Mouse (Mus musculus): ENCODE data around the gene Rnf121.

Rnf121 gene

DNA sequence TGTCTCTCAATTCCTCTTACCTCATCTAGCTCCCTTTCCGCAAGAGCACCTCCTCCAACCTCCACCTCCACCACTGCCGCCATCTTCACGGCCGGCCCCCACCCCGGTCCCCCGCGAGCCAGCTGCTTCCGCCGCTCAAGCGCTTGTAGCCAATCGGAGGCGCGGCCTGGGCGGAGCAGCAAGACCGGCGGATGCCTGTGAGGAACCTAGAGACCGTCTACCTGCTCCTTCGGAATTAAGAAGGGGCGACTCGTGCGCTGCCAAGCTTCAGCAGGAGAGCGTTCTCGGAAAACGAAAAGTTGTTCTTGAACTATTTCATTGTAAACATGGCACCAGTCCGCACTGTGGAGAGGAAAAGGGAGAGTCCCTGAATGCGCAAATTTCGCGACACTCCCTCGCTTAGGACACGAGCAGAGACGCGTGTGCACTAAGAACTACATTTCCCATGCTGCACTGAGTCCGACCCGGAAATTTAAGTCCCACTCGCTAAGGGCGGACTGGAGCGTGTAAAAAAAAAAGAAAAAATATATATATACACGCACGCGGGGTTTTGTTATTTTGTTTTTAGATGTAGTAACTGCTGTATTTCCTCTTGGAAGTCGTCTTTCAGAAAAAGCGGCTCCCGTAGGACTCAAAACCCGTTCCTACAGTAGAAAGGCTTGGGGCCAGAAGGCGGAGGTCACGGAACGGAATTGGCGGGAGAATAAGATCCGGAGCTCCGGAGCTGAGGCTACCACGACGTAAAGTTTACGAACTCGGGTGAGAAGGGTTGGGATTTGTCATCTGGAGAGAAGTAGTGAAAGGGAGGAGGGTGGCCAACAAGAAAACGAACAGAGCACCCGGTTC is at the start of gene Rnf121, which contains the start of the genes Xndc1 and Xntrpc:
Gene Rnf121 (minus strand): TSS at position 424 of the 846 bp plus-strand sequence.
Gene Xndc1 (plus strand): TSS at position 466 of the 846 bp plus-strand sequence.
Gene Xntrpc (plus strand): TSS at position 668 of the 846 bp plus-strand sequence.
- in situ Hi-C loops (cut with MboI; ENCODE audit: low sequenced_read_pairs) = no loop called here

DNA sequence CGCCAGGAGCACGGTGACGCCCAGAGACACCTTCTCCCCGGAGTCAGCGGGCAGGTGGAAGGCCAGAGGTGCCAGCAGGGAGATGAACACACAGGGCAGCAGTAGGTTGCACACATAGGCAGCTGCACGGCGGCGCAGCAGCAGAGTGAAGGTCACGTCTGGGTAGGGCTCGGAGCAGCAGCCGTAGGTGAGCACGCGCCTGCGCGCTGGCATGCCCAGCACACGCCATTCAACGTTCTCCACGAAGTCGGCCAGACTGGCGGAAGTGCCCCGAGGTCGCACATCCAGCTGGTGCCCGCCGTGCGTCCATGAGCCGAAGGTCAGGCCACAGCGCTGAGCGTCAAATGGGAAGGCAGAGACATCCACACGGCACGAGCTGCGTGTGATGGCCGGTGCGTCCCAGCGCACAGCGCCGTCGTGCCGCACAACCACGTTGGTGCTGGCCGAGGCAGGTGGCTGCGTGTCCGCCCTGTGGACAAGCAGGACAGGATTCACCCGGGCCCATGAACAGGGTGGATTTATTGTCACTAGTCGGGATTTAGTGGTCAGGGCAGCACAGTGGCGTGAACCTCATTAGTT is 48.0 kb upstream of the Rnf121 start:
- in situ Hi-C loops (cut with MboI; ENCODE audit: low sequenced_read_pairs) = no loop called here

DNA sequence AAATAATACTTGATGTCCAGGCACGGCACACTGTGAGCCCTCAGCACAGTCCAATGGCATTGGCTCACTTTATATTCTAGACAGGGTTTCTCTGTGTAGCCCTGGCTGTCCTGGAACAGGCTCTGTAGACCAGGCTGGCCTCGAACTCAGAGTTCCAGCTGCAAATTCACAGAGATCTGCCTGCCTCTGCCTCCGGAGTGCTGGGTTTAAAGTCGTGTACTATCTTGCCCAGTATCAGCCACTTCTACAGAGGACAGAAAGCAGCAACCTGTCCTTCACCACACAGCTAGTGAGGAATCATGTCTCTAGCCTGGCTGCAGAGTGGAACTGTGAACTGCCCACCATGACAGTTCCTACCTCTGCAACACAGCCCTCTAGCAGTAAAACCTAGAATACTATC is 44.5 kb upstream of the Rnf121 start:
- in situ Hi-C loops (cut with MboI; ENCODE audit: low sequenced_read_pairs) = no loop called here

DNA sequence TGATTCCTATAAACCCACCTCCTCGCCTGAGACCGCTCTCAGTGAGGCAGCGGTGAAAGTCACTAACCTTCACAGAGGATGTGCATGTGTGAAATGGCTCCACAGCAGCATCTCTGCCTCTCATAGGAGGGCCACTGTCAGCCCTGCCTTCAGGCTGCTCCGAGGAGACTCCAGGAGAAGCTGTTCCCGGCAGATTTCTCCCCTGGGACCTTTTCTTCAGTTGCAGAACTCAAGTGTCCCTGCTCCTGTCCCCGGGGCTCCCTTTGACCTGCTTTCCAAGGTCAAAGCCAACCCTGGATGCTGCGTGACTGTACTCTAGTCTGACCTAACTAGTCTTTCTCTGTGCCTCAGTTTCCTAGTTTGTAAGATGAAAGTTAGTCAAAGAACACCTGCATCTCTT is 43.9 kb upstream of the Rnf121 start, which contains the start of gene Art5:
Gene Art5 (minus strand): TSS at position 319 of the 400 bp plus-strand sequence.
- in situ Hi-C loops (cut with MboI; ENCODE audit: low sequenced_read_pairs) = no loop called here

DNA sequence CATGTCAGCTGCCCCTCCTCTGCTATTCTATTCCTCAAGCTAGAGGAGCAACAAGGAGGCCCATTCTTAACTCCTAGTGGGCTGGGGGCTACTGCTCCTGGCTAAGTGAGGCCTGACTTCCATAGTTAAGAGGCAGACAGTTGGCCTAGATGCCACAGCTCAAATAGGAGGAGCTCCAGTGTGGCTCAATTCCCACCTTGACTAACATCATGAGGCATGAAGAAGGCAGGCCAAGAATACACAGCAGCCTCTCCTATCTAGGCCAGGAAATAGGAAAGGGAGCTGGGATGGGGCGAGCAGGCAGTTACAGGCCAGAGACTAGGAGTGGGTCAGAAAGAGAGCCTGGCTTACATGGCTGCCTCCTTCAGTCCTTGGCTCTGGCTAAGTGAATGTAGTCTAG is 42.9 kb upstream of the Rnf121 start:
- in situ Hi-C loops (cut with MboI; ENCODE audit: low sequenced_read_pairs) = no loop called here

DNA sequence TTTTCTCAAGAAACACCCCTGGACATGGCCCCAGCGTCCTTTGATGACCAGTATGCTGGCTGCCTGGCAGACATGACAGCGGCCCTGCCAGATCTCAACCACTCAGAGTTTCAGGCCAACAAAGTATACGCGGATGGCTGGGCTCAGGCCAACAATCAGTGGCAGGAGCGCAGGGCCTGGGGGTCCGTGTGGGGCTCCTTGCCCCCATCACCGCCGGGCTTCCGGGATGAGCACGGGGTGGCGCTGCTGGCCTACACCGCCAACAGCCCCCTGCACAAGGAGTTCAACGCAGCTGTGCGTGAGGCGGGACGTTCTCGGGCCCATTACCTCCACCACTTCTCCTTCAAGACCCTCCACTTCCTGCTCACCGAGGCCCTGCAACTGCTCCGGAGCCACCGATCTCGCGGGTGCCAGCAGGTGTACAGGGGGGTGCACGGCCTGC is 41.5 kb upstream of the Rnf121 start:
- in situ Hi-C loops (cut with MboI; ENCODE audit: low sequenced_read_pairs) = no loop called here

DNA sequence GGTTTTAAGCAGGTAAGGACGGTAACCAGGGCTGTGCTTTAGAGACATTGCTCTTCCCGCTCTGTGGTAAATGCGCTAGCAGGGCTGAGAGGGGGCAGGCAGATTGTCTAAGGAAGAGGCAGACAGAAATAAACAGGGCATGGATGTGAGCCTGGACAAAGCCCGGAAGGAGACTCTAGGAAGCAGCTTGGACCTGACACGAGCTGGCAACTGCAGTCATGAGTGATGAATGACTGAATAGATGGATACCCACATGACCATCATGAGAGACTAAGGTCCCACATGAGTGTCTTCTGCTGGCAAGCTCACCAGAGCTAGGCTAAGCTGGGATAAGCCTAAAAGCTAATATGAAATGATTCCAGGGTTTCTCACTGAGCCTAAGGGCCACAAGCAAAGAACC is 38.9 kb upstream of the Rnf121 start:
- in situ Hi-C loops (cut with MboI; ENCODE audit: low sequenced_read_pairs) = no loop called here

DNA sequence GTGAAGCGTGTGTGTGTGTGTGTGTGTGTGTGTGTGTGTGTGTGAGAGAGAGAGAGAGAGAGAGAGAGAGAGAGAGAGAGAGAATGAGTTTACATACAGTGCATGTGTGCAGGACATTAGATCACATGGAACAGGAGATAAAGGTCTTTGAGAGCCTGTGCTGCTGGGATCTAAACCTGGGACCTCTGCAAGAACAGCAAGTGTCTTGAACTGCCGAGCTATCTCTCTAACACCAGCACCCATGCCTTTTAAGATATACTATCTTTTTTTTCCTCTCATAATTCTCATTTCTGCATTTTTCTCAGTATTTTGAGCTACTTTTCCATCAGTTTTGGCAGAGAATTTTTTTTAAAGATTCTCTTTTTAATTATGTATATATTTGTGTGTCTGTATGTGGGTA is 38.3 kb upstream of the Rnf121 start:
- in situ Hi-C loops (cut with MboI; ENCODE audit: low sequenced_read_pairs) = no loop called here

DNA sequence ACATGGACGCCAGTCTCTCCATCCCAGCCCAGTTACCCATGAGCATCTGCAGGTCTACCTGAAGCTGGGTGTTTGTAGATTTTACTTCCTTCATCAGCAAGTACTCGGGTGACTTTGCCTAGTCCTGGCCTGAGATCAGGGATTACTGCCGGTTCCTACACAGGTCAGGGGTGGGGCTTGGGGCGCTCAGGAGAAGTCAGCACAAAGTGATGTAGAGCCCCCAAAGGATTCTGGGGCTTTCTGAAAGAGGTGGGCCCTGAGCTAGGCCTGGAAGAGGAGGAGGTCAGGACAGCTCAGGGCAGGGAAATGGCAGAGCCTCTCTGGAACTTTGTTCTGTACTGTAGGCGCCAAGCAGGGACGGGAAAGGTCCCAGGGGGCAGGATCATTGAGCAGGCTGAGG is 37.4 kb upstream of the Rnf121 start:
- in situ Hi-C loops (cut with MboI; ENCODE audit: low sequenced_read_pairs) = no loop called here

DNA sequence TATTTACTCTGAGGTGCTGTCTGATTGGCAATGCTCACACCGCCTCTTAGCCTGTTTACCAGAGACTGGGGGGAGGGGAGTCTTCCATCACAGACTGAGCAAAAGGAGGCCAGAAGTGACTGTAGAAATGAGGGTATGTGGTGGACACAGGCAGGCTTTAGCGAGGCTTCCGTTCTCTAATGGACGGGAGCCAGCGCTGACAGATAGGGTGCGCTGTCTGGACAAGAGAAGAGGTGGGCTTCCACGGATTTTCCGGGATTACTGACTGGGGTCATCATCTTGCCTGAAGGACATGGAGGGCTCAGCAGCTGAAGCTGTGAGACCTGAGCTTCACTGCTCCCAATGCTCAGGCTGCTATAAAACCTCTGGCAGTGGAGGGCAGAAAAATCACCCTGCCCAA is 37.0 kb upstream of the Rnf121 start:
- in situ Hi-C loops (cut with MboI; ENCODE audit: low sequenced_read_pairs) = no loop called here

DNA sequence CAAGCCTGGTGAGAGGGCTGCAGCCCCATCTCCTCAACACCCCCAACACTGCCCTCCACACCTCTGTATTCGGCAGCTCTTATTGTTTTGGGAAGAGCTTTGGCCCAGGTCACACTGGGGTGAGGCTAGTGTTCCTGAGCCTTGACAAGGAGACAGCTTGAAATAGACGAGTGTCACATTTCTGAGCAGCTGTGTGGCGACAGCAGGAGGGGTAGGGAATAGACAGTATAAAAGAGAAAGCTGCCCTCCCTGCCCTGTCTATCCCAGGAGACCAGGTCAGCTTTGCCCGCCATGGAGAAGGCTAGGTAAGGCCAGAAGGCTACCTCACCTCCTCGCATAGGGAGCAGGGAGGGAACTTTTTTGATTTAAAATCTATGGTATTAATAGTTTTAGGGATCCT is 36.2 kb upstream of the Rnf121 start, which contains the start of gene Art1:
Gene Art1 (plus strand): TSS at position 257 of the 400 bp plus-strand sequence.
- in situ Hi-C loops (cut with MboI; ENCODE audit: low sequenced_read_pairs) = no loop called here

DNA sequence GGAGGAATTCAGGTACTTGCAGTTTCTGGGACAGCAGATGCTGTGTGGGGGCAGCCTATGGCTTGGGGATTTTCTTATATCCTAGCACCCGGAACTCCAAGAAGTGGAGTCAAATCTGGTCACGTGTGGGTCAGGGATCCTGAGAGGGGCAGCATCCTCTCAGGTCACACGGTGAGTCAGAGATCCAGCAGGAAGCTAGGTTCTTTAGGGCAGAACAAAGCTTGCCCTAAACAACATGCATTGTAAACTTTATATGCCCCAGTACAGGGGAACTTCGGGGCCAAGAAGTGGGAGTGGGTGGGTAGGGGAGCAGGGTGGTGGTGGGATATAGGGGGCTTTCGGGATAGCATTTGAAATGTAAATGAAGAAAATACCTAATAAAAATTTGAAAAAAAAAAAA is 35.6 kb upstream of the Rnf121 start:
- in situ Hi-C loops (cut with MboI; ENCODE audit: low sequenced_read_pairs) = no loop called here

DNA sequence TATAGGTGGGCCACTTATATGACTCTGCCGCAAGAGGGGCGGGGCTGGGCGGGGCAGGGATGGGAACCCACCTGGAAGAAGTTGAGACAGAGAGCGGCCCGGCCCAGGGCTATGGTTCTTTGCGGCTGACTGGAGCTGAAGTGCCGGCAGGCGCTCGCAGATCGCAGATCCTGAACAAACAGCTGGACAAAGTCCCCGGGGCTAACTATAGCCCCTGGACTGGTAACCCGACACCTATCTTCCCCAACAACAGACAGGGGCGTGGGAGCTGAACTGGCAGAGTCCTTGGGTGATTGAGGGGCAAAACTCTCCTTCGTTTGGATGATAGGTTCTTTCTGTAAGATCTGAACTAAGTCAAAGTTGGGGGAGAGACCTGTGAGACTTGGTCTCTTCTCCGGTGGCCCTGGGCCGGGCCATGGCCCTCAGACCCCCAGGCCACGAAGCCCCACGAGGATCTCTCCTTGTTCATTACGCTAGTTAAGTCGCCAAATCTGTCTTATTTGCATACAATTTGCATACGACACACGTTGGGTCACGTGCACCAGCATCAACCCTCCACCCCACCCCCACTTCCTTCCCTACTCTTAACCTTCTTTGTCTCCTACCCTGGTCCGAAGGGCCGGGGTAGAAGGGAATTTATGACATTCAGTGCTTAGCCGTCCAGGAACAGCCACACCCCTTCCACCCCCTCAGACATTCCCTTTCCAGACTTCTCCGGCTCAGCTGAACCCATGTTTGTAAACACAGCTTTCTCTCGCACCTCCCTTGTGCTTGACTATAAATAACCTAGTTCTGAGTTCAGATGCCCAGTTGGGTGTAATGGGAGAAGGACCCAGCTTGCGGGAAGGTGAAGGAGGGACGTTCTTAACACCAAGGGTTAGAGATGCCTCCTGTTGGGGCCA is 34.7 kb upstream of the Rnf121 start:
- in situ Hi-C loops (cut with MboI; ENCODE audit: low sequenced_read_pairs) = loop anchor here (25.0 kb wide), 1 partner anchor 438 kb away; the partner anchor contains the start of gene Clpb

DNA sequence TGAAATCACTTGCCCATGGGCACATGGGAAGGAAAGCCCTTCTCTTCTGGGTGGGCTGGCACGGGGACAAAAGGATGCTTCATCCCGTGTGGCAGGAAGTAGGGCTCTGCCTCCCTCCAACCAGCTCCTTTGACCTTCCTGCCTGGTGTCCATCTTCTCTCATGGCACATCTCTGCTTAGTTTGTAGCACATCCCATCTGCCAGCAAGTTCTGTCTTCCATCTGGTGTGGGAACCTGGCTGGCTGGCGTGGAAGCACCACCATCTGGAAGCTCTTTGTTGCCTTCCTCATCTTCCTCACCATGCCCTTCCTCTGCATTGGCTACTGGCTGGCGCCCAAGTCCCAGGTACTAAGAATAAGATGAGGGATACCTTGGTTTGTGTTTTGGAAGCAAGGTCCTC is 22.1 kb upstream of the Rnf121 start:
- in situ Hi-C loops (cut with MboI; ENCODE audit: low sequenced_read_pairs) = loop anchor here (25.0 kb wide), 1 partner anchor 425 kb away; the partner anchor contains the start of gene Clpb

DNA sequence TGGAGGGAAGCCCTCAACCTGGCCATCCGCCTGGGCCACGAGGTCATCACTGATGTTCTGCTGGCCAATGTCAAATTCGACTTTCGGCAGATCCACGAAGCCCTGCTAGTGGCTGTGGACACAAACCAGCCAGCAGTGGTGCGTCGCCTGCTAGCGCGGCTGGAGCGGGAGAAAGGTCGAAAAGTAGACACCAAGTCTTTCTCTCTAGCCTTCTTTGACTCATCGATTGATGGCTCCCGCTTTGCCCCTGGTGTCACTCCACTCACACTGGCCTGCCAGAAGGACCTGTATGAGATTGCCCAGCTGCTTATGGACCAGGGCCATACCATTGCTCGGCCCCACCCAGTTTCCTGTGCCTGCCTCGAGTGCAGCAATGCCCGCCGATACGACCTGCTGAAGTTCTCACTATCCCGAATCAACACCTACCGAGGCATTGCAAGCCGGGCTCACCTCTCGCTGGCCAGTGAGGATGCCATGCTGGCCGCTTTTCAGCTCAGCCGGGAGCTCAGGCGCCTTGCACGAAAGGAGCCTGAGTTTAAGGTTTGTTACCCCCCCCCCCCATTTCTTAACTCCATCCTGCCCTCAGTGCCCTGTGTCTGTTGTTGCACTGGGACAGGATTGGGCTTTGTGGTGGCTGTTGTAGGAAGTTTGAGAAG is 18.9 kb upstream of the Rnf121 start:
- in situ Hi-C loops (cut with MboI; ENCODE audit: low sequenced_read_pairs) = loop anchor here (25.0 kb wide), 1 partner anchor 422 kb away; the partner anchor contains the start of gene Clpb

DNA sequence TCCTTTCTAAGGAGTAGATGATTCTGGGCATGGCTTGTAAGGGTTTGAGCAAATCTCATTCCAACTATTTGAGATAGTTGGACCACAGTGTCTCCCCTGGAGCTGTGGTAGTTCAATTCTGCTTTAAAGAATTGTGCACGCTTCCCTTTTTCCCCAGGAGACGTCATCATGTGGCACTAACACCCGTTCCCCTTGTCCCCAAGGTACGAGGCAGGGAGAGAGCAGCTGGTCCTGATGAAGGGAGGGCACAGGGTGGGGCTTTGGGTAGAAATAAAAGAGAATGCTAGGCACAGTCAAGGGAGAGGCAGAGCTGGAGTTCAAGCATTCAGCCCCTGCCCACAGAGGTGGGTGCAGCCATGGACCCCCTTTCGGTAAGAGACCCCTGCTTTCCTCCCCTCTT is 17.5 kb upstream of the Rnf121 start, which contains the start of gene Trpc2:
Gene Trpc2 (plus strand): TSS at position 301 of the 400 bp plus-strand sequence.
- in situ Hi-C loops (cut with MboI; ENCODE audit: low sequenced_read_pairs) = loop anchor here (25.0 kb wide), 1 partner anchor 421 kb away; the partner anchor contains the start of gene Clpb

DNA sequence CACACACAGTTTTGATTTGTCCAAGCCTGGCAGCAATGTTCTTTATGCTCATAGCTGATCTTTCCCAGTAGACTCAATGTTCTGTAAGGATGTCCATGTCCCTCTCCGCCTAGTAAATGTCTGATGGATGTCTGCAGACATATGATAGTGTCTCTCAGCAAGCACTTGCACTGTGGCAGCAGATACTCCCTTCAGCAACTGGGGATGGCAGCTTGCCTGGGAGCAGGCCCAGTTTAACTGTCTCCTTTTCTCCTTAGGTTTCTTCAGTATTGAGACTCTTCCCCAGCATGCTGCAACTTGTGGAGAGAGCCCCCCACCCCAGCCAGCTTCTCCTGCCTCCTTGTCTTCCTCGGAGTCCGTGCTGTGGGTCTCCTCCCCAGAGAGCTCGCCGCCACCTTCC is 16.5 kb upstream of the Rnf121 start:
- in situ Hi-C loops (cut with MboI; ENCODE audit: low sequenced_read_pairs) = loop anchor here (25.0 kb wide), 1 partner anchor 419 kb away; the partner anchor contains the start of gene Clpb

DNA sequence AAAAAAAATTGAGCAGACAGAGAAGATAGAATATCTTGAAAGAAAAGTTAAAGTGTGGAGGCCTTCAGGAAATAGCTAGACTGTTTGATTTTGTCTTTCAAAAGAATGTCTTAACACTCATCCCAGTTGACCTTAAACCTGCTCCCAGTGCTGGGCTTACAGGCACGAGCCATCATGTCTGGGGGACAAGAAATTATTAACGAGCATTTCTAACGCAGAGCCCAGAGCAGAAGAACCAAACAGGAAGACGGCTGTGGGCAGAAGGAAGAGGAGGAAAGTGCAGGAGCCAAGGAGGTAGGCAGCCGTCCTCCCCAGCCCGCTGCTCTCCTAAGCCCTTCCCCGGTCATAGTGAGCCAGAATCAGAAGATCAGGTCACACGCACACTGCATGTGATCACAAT is 15.0 kb upstream of the Rnf121 start:
- in situ Hi-C loops (cut with MboI; ENCODE audit: low sequenced_read_pairs) = loop anchor here (25.0 kb wide), 1 partner anchor 418 kb away; the partner anchor contains the start of gene Clpb

DNA sequence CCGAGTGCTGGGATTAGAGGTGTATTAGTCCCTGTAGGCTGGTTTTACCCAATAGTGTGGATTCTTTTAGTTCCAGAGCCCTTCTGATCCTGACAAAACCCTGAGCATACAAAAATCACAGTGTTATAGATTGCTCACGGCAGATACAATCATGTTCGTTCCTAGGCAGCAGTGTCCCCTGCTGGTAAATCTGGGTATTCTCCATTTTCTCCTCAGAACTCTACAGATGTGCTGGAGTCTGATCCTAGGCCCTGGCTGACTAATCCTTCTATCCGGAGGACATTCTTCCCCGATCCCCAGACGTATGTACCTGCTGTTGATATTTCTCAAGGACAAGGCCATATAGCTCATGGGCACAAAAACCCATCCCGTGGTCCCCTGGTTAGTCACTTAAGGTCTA is 13.2 kb upstream of the Rnf121 start:
- in situ Hi-C loops (cut with MboI; ENCODE audit: low sequenced_read_pairs) = loop anchor here (25.0 kb wide), 1 partner anchor 416 kb away; the partner anchor contains the start of gene Clpb

Data from CH12F3 (cell line).